Mouse (Mus musculus) cerebellum, adult 9-10 months (tissue): ENCODE results near the gene Dysf.
"Not testable (repeated sequence)": the region's sequence is repeated elsewhere in the genome, so short reads cannot be mapped to it uniquely, and the experiment has no call there.

ENCODE experiments used
- DNase-seq: peaks from one replicate; pipeline ENCODE4 v3.0.0; 2022

Gene Dysf

DNA sequence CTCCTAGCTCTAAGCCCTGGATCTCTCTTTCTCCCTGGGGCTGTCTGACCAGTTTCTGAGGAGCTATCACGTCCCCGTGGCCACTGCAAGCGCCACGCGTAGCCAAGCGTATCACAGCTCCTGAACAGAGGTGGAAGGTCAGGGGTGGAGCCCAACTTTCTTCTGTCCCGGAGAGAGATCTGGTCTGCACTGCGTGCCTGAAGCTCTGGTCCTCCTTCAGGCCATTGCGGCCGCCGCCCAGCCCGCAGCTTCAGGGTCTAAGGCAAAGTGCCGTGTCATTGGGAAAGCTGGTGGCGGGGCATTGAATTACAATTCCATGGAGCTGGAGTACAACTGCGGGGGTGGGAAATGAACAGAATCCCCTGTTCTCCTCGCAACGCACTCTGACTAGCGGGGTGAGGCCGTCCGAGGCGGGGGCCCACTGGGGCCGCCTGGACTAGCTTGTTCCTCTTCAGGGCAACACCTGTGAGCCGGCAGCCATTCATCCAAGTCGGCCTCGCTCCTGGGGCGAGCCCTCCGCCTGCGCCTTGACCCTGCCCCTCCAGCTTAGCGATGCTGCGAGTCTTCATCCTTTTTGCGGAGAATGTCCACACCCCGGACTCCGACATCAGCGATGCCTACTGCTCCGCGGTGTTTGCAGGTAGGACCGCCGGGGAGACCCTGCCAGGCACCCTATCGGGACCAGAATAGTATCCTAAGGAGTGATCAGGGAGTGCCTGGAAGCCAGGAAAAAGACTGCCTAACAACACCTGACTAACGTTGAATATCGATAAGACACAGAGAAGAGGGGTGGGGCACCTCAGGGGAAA is at the start of gene Dysf:
Gene Dysf (plus strand): TSS at position 228 of the 809 bp plus-strand sequence.
- no peak for DNase-seq

DNA sequence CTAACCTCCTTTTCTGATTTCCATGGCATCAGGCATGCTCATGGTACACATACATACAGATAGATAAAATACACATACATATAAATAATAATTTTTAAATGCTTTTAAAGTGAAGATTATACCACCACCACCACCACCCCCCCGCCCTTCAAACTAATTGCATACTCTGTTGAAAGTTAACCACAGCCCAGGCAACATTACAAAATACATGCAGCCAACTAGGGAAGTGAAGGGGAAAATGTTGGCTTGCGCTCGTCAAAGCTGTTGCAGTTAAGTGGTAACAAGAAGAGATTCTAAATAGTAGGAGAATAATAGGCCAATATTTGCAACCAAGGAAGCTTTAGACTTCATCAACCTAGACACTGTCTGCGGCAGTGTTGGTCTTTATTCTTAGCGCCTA is 20.7 kb upstream of the Dysf start:
- DNase-seq, result no peak

GRCm38 (mm10) chr6:84002716-84003115 is 5.7 kb upstream of the Dysf start:
- no peak for DNase-seq

GRCm38 (mm10) chr6:84004295-84004694 is 4.1 kb upstream of the Dysf start:
- no peak for DNase-seq

DNA sequence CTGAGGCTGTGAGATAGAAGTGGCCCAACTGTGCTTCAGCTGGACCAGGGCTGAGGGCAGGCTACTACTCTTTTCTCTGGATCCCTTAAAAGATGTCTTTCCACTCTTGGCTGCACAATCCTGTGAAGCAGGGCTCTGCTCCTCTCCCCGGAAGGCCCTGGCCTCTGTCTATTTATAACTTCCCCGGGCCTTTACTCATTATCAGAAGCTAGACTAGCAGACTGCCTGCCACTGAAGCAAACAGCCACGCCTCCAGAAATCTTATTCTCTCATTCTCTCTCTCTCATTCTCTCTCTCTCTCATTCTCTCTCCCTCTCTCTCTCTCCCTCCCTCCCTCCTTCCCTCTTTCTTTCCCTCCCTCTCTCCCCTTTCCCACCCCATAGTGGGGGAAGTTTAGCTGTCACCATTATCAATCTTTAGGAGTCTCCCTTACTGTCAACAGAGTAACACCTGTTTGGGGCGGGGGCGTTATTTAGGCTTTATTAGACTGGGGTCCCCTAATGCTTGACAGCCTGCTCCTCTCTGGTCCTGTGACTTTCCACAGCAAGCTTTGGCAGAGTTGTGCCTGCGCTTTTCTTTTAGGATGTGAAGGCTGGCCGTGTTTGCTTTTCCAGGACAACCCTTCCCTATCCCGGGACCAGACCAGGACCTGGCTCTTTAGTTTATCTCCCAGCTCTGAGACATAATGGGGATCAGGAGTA is 932 bp downstream of the Dysf start:
- DNase-seq, result no peak

- no peak for DNase-seq
Observed at GRCm38 (mm10) chr6:84009915-84010302, 1.5 kb downstream of the Dysf start.

DNA sequence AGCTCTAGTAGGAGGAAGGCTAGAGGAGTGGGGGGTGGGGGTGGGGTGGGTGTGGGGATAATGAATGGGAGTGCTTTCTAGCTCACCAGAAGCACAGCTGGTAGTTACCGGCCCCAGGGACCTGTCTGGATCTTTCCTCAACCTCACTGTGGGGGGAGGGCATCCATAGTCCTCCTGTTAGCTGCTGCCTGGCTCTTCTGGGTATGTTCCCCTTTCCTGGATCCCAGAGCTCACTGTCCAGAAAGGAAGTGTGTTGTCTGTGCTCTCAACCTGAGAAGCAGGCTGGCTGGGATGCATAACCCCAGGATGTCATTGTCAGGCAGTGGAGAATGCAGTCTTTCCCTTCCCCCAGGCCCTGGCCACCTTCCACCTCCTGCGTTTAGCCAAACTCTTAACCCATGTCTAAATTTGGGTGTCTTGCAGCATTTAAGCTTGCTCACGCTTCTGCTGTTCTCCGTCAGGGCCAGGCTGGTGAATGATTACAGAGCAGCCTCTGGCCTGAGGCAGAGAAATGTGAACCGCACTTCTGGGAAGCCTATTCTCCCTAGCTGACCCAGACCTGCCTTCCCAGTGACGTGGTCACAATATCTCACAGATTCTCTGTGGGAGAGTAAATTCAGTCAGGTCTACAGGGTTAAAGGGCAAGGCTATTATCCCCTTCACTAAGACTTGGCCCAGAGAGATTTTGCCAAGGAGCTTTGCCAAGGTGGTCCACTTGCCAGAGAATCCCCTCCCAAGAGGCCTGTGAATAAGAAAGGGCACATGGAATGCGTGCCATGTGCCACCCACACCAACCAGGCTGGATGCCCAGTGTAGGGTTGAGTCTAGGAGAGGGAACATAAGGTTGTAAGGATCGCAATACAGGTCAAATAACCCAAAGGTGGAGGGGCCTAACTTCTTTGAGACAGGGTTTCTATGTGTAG is 2.2 kb downstream of the Dysf start:
- DNase-seq, result no peak

DNA sequence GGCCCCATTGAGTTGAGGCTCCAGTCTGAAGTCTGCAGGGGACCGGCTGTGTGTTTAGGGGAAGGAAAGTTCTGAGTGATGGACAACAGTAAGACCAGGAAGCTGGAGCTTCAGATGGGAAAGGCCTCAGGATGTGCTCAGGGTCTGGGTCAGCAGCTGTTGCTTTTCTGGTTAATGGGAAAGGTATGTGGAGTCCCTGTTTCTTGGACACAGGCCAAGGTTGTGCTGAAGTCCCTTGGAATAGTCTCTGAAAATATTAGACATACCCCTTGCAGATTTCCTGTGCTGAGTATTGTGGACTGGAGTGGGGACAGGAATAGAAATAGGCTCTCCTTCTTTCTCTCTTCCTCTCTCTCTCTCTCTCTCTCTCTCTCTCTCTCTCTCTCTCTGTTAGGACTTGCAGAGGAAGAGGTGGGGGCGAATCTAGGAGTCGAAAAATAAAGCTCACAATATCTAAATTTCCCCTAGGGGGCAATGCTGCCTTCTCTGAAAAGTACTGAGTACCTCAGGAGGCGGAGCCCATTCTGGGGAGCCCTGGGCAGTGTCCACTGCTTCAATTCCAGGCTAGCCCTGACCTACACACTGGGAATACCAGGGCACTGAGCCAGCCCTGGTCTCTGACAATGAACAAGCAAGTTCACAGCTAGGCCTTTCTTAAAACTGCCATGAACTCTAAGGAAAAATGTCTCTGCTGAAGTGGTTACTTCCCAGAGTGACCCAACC is 6.7 kb downstream of the Dysf start:
- DNase-seq, result not testable (repeated sequence)

DNA sequence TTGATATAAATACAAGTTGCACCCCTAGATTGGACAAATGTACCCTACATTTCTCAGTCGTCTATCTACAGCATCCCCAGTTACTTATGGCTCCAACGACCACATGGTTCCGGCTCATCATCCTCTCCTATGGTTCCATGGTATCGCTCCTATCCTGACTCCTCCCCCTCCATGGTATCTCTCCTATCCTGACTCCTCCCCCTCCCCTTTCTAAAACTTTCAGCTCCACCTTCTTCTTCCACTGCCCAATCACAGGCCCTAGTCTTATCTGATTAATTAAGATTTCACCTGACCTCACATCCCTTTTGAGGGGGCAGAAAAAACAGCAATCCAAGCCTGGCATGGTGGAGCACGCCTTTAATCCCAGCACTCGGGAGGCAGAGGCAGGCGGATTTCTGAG is 8.5 kb downstream of the Dysf start:
- no peak for DNase-seq

DNA sequence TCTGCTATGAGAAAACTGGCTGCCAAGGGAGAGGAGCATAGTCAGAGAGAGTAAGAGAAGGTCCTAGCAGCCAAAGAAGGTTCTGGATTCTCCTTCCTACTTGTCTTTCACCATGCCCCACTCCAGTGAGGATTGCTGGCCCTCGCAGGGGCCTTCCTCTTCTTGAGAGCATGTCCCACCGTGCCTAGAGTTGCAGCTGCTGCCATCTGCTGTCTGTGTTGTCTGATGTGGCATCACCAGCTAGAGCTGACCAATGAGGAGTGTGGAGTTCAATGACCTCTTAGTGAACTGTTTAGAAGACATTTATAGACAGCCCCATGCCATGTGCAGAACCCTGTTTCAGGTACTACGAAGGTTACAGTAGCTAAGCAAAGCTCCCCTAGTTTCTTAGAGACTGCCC is 9.0 kb downstream of the Dysf start:
- no peak for DNase-seq

DNA sequence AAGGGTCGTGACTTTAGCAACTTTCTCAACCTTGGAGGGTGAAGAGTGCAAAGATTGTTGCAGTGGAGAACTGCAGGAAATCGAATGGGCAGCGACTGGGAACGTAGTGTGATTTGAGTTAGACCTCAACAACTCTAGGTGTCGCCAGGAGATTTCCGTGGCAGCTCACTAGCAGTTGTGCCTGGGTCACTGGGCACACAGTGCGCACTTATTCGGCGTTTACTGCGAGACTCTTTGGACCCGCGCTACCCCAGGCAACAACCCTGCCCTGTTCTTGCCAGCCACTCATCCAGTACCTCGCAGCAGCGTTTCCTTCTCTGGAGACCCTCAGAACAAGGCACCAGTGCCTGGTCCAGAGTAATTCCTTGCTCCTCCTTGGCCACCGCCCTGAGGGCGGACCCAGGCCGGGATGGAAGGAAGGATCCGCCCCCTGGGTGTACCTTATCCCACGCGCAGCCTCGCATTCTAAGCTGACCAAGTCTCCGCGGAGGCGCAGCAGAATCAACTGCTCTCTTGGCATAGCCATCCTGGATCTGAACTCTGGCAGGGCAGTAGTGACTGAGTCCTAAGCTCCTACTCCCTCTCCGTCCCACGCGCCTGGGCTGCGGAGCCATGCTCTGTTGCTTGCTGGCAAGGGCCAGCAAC is 10.6 kb downstream of the Dysf start:
- DNase-seq, result no peak

DNA sequence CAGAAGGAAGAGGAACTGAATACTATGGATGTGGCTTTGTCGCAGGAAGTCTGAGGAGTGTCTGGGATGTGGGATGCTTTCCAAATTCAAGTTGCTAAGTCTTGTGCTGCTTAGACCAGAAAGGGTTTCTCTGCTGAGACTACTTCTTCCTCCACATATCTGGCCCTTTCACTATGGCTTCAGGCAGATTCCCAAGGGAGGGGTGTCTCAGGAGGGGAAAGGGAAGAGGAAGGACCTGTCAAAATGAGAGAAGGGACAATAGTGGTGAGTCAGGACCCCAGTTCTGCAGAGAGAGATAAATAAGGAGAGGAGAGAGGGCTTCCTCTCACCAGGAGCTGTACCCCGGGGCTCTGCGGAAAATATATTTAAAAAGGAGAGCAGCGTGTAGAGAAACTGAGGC is 11.6 kb downstream of the Dysf start:
- no peak for DNase-seq

- no peak for DNase-seq
Observed at GRCm38 (mm10) chr6:84021990-84022389, 13.6 kb downstream of the Dysf start.

DNA sequence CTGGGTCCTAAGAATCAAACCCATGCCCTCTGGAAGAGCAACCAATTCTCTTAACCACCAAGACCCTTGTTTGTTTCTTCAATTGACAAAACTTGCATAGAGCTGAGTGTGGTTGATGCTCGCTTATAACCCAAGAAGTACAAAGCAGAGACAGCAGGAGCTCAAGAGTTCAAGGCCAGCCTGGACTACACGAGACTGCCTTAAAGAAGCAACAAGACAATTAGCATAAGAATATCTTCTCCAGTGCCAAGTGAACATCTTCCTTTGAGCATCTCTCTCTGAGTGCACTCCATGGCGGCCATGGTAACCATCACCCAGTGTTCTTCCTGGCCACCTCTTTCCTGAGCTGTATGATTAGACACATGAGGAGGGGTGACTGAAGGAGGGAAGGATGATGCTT is 17.2 kb downstream of the Dysf start:
- no peak for DNase-seq

DNA sequence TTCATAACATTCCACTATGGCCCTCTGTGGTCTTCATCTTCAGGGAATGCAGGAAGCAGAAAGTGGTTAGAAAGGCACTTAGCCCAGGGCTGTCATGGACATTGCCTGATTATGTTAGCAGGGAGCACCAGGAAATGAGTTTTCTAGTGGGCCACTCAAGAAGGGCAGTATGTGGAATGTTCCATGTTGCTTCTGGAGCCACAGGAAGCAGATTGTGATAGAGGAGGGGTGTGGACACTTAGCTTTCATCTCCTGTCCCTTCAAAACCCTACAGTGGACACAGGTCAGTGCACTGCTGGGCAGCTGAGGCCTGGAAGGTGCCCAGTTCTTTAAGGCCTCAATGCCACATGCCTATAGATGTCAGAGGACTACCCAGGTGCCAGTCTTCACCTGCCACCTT is 20.4 kb downstream of the Dysf start:
- no peak for DNase-seq

DNA sequence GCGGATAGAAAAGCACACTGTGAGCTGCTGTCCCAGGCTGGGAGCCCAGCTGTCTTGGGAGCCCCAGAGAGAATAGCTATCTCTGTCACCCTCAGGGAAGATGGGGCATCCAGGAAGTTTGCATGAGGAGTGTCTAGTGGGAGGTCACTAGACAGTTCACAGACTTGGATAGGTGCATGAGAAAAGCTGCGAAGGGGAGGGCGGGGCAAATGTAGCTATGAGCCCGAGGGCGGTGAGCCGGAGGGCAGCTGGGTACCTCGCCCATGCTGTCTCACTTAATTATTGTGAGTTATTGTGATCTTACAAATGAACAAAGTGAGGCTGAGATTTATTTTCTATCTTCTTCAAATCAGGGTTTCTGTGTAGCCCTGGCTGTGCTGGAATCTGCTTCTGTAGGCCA is 21.4 kb downstream of the Dysf start:
- no peak for DNase-seq

DNA sequence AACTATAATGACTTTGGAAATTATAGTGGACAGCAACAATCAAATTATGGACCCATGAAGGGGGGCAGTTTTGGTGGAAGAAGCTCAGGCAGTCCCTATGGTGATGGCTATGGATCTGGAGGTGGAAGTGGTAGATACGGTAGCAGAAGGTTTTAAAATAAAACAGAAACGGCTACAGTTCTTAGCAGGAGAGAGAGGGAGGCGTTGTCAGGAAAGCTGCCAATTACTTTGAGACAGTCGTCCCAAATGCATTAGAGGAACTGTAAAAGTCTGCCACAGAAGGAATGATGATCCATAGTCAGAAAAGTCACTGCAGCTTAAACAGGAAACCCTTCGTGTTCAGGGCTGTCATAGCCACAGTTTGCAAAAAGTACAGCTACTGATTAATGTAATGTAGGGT is 24.1 kb downstream of the Dysf start:
- not testable (repeated sequence) for DNase-seq

DNA sequence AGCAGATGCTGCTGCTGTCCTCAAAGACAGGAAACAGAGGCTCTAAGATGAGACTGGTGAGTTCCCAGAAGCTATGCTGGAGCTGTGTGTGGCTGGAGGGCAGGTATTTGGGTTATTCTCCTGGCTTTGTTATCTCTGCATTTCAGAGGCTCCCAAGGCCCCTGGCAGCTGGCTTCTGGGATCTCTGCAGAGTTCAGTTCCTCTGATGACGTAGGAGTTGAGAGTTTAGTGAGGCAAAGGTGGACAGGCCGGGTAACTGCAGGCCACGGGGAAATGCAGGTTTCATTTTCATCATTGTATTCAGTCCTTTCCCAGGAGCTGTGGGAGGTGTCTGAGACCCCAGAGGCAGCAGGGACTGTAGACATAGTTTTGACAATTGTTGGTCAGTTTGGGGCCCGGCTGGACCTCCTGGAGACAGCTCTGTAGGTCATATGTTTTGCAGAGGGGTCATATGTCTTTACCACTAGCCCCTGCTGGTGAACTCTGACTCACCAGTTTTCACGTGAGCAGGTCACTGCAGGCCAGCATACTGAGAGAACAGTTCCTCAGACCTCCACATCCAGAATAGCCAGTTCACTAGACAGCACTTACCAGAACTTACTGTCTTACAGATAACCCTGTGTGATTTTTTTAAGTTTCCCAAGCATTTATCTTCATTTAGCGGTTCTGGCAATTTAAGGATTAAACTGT is 35.0 kb downstream of the Dysf start:
- DNase-seq, result no peak

- no peak for DNase-seq
Observed at GRCm38 (mm10) chr6:84044679-84045078, 36.3 kb downstream of the Dysf start.

DNA sequence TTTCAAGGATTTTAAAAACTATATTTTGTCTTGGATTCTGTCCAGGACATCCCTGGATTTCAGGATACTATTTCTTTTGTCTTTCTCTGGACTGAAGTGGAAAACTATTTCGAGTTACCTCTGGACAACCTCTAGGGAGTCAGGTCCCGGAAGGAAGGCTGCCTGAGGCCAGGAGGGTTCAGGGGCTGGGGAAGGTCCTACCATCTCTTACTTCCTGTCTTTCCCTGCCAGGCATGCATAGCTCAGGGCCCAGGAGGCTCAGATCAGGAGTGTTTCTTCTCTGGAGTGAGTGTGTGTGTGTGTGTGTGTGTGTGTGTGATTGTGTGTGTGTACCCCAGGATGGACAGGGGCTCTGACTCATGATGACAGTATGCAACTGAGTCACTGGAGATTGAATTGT is 40.5 kb downstream of the Dysf start:
- DNase-seq, result no peak

DNA sequence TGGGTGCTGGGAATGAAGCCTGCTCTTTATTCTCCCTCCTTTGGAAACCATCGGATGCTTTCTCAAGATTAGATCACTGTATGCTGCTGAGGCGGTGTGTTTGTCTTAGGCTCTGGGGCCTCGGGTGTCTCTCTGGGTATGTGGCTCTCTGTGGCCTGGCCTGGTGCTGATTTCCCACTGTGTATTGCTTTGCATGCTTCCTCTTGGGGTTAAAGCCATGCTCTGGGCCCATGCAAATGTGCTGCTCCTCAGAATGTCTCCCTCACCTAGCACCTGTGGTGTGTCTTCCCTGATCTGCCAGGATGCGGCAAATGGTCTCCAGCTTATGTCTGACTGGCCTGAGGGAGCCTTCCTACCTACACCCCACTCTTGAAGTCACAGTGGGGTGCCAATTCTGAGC is 41.8 kb downstream of the Dysf start:
- no peak for DNase-seq

GRCm38 (mm10) chr6:84051032-84051431 is 42.6 kb downstream of the Dysf start:
- DNase-seq, result no peak
